ENCODE assay signal across 8 mouse cellular contexts in the genomic region with DNA sequence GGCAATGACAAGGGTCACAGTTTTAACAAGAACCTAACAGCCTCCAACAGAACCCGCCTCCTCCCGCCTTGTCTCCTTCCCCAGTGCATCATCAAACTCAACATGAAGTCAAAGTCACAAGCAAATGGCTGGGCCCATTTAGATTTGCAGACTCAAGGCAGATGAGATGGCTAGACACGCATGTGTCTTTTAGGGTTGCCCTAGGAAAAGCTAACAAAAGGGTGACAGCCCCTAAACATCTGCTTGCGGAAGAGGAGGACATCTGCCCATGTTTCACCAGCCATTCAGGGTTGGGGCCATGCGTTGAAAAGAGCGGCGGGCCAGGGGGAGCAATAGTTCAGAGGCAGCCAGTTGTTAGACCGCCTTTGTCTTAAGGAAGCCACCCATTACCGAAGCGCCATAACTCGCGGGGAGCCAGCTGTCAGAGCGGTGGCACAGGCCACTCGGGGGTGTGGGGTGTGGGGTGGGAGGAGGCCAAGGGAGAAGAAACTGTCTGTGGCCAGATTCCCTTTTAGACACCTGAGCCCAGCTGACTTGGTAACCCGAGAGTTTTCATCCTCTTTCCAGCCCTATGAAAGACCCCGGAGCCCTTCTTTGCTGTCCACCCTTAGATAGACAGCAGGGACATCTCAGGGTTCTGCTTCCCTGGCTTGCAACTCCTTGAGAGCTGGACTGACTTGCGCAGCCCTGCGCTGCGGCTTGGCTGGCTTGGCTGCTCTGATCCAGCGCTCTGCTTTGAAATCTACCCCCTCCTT. TPM values are rescaled to one million over a fixed set of nuclear protein-coding genes. Genes with fewer than 3 reads are reported as not detected.
A peak's percentile ranks its signal among the peaks of the same experiment; 100 is the strongest.
DNase-seq lines count a peak whose midpoint lies in the region; ATAC-seq and TF ChIP-seq lines count a peak whose summit lies in the region.
"Had no signal": no experiment of that assay in that cellular context is flagged by ENCODE, and none has a peak within 500 bp of the region (broad histone marks: within the 10 kb centered on the region; RNA-seq: fewer than 3 reads in every experiment).

No protein-coding gene starts in this region.

- peaks cover 14% of the 10 kb centered on the region for H3K4me1 ChIP-seq in liver, embryonic 11.5 days (replicated peaks; ENCODE audit: control insufficient read depth, insufficient read depth, low read length)
- H3K4me1 ChIP-seq in liver, embryonic 12.5 days, result peaks cover 15% of the 10 kb centered on the region
- H3K4me1 ChIP-seq in embryonic facial prominence, embryonic 15.5 days, result peaks cover 25% of the 10 kb centered on the region
- H3K4me1 ChIP-seq in intestine, postnatal 0 days (replicated peaks; ENCODE audit: control insufficient read depth, insufficient read depth, low read length), result no peaks in the 10 kb centered on the region

- H3K27me3 ChIP-seq in liver, embryonic 11.5 days (replicated peaks; ENCODE audit: control insufficient read depth, insufficient read depth, low read length), result peaks cover 61% of the 10 kb centered on the region
- H3K27me3 ChIP-seq in liver, embryonic 12.5 days (replicated peaks), result peaks cover 75% of the 10 kb centered on the region
- H3K27me3 ChIP-seq in embryonic facial prominence, embryonic 15.5 days, result peaks cover 42% of the 10 kb centered on the region
- H3K27me3 ChIP-seq in intestine, postnatal 0 days (replicated peaks; ENCODE audit: control insufficient read depth, insufficient read depth, low read length), result peaks cover 32% of the 10 kb centered on the region

- H3K27ac ChIP-seq in liver, embryonic 11.5 days (ENCODE audit: low read depth, low read length), result no peak overlapping the region
- H3K27ac ChIP-seq in liver, embryonic 12.5 days, result no peak overlapping the region
- no peak overlapping the region for H3K27ac ChIP-seq in embryonic facial prominence, embryonic 15.5 days (replicated peaks)
- no peak overlapping the region for H3K27ac ChIP-seq in intestine, postnatal 0 days (ENCODE audit: low read depth, low read length)

- no peaks in the 10 kb centered on the region for H3K36me3 ChIP-seq in liver, embryonic 11.5 days (ENCODE audit: control insufficient read depth, insufficient read depth, low read length)
- no peaks in the 10 kb centered on the region for H3K36me3 ChIP-seq in liver, embryonic 12.5 days
- H3K36me3 ChIP-seq in embryonic facial prominence, embryonic 15.5 days, result no peaks in the 10 kb centered on the region
- H3K36me3 ChIP-seq in intestine, postnatal 0 days (ENCODE audit: control insufficient read depth, insufficient read depth), result 0 out of 2 replicates have a peak, but pooled peaks cover 2% of the 10 kb centered on the region

- no peak overlapping the region for H3K4me3 ChIP-seq in liver, embryonic 11.5 days (ENCODE audit: low read depth, low read length)
- H3K4me3 ChIP-seq in liver, embryonic 12.5 days, result no peak overlapping the region
- H3K4me3 ChIP-seq in embryonic facial prominence, embryonic 15.5 days (replicated peaks), result peak overlapping the region; percentile 61
- peak overlapping the region; percentile 51 for H3K4me3 ChIP-seq in intestine, postnatal 0 days (ENCODE audit: low read depth, low read length)

- no peak for TF ChIP-seq CTCF in intestine, postnatal 0 days (IDR thresholded peaks at IDR 0.05; ENCODE audit: low read depth)

- intact Hi-C loops in left cerebral cortex, postnatal 36 days (cut with DNase I), result loop anchor here (5.0 kb wide), 2 partner anchors 78 to 103 kb away; a partner anchor contains a TSS

- H3K9ac ChIP-seq in liver, embryonic 11.5 days (ENCODE audit: low read depth, low read length), result no peak overlapping the region
- no peak overlapping the region for H3K9ac ChIP-seq in liver, embryonic 12.5 days
- no peak overlapping the region for H3K9ac ChIP-seq in embryonic facial prominence, embryonic 15.5 days
- no peak overlapping the region for H3K9ac ChIP-seq in intestine, postnatal 0 days (ENCODE audit: low read depth, low read length)

- 24% methylated on average over 20 of the region's 20 CpGs for WGBS in liver, embryonic 11.5 days
- WGBS in liver, embryonic 12.5 days (ENCODE audit: insufficient replicate concordance), result 24% methylated on average over 20 of the region's 20 CpGs
- WGBS in embryonic facial prominence, embryonic 15.5 days, result 21% methylated on average over 20 of the region's 20 CpGs
- 35% methylated on average over 20 of the region's 20 CpGs for WGBS in intestine, postnatal 0 days

- ATAC-seq in liver, embryonic 11.5 days (replicated peaks; ENCODE audit: low FRiP score), result no peak
- ATAC-seq in liver, embryonic 12.5 days, result no peak
- peak; percentile 36 for ATAC-seq in embryonic facial prominence, embryonic 15.5 days (ENCODE audit: insufficient number of reproducible peaks, low FRiP score, low TSS enrichment, low read depth)
- no peak for ATAC-seq in intestine, postnatal 0 days

- H3K9me3 ChIP-seq in liver, embryonic 11.5 days (ENCODE audit: control insufficient read depth, low read length), result no peaks in the 10 kb centered on the region
- no peaks in the 10 kb centered on the region for H3K9me3 ChIP-seq in liver, embryonic 12.5 days (replicated peaks)
- no peaks in the 10 kb centered on the region for H3K9me3 ChIP-seq in embryonic facial prominence, embryonic 15.5 days (replicated peaks)
- H3K9me3 ChIP-seq in intestine, postnatal 0 days (ENCODE audit: control insufficient read depth), result no peaks in the 10 kb centered on the region

- H3K4me2 ChIP-seq in liver, embryonic 11.5 days, result peak overlapping the region; percentile 90
- no peak overlapping the region for H3K4me2 ChIP-seq in liver, embryonic 12.5 days
- peak overlapping the region; percentile 99 for H3K4me2 ChIP-seq in embryonic facial prominence, embryonic 15.5 days (replicated peaks)
- no peak overlapping the region; the same call in 1 of the 2 replicates for H3K4me2 ChIP-seq in intestine, postnatal 0 days (replicated peaks; ENCODE audit: low read depth)

- DNase-seq in liver, embryonic 11.5 days (ENCODE audit: low spot score), result no peak
- DNase-seq in retina, embryonic 14.5 days (ENCODE audit: low spot score), result peak; percentile 55
- DNase-seq in layer of hippocampus, adult 11-12 months (ENCODE audit: low spot score), result no peak
- DNase-seq in left cerebral cortex, postnatal 36 days (ENCODE audit: low spot score in 2 of 2), result no peak
- DNase-seq: thymus, adult 18-20 months had no signal

RNA-seq across cellular contexts. Expression of a gene that starts 0.5 kb away (rescaled TPM):
- polyA plus RNA-seq in liver, embryonic 11.5 days (2014; fragmentation: Nextera tagmentation; extraction: Ambion mirVana), result 0.44 and 0.52 TPM in 2 replicates
- polyA plus RNA-seq in liver, embryonic 12.5 days (2016; fragmentation: Nextera tagmentation; extraction: Ambion mirVana), result 0.10 and 0.13 TPM in 2 replicates
- 11.9 and 12.2 TPM in 2 replicates for polyA plus RNA-seq in embryonic facial prominence, embryonic 15.5 days (2015; fragmentation: Nextera tagmentation; extraction: Ambion mirVana)
- polyA plus RNA-seq in intestine, postnatal 0 days (2015; fragmentation: Nextera tagmentation; extraction: Ambion mirVana), result 2.1 and 2.4 TPM in 2 replicates
- total RNA-seq in left cerebral cortex, postnatal 36 days (2021), result 100 to 1,000 TPM; 562 to 569 TPM

Comparison
In these comparisons a context has a peak if more than half of its experiments do, and no peak if none do; other contexts are left out.
1. H3K4me2 ChIP-seq: peak in liver, embryonic 11.5 days (single experiment) and embryonic facial prominence, embryonic 15.5 days (single experiment); none in liver, embryonic 12.5 days (single experiment) and intestine, postnatal 0 days (single experiment).
2. H3K4me3 ChIP-seq: peak in embryonic facial prominence, embryonic 15.5 days (single experiment) and intestine, postnatal 0 days (single experiment); none in liver, embryonic 11.5 days (single experiment) and liver, embryonic 12.5 days (single experiment).